Mouse (Mus musculus) kidney, postnatal 25 days (tissue): Measurements from ENCODE around the gene 4931406C07Rik.
"Not testable (repeated sequence)": the region's sequence is repeated elsewhere in the genome, so short reads cannot be mapped to it uniquely, and the experiment has no call there.

Source experiments
- DNase-seq, 2 experiments: peaks; one replicate each; pipeline ENCODE4 v3.0.0; 2021; ENCODE audit warnings: mixed read lengths in 2 of 2

The 4931406C07Rik gene

DNA sequence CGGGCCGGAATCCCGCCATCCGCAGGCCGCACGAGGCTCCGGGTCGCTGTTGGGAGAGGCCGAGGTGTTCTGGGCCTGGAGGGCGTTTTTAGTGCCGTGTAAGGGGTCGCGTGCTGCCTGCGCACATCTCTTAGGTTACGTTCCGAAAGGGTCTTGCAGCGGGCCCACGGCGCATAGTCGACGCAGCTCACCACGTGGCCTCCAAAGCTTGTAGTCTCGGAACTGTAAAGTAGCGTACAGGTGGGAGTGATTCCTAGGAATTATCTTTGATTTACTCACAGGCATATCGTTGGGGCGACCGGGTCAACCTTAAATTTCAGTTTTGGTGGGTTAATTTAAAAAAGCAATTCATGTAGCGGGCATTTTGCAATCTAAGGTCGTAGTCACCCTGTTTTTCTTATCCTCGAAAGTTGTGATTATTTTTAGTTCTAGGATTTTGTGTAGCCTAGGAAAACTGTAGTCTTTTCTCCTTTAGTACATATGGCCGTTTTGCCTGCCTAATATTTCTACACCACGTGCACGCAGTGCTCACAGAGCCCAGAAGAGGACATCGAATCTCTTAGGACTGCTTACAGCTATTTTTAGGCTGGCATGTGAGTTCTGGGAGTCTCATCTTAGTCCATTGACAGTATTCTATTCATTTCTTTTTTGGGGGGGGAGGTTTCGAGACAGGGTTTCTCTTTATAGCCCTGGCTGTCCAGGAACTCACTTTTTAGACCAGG lies at the start of gene 4931406C07Rik:
Gene 4931406C07Rik, minus strand, starts transcription at position 51 of the 722 bp plus-strand sequence.
- DNase-seq = no peak

DNA sequence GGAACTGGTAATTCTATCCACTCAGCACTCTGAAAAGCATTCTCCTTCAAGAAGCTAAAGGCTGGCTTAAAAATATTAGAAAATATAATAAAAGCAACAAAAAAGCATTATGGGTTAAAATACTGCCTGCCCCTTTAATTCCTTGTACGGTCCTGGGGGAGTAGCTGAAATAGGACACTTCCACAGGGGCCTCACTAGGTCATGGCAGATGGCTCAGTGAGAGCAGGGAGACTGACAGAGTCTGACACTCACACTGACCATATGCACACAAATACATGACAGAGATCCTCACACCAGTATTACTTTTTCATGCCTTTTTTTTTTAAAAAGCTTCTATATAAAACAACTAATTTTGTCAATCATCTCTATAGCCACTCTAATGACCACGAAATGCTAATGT lies 43.7 kb upstream of the 4931406C07Rik start:
- no peak for DNase-seq

DNA sequence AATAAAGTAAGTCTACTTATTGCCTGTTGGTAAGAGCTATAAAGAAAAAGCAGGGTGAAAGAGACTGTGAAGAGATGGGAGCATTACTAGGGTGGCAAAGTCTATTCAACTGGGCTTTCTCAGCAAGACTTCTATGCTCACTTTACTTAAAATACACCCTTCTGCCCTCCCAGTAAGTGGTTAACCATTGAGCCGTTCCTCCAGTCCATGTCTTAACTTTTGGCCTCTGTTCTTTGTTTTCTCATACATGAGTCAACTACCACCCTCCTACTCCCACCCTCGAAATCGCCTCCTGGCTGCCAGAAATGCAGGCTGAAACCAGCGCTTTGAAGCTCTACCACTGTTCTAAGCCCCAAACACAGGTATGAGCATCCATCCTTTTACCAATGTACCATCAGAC lies 31.5 kb upstream of the 4931406C07Rik start:
- peak; percentile 30 to 56 for DNase-seq

DNA sequence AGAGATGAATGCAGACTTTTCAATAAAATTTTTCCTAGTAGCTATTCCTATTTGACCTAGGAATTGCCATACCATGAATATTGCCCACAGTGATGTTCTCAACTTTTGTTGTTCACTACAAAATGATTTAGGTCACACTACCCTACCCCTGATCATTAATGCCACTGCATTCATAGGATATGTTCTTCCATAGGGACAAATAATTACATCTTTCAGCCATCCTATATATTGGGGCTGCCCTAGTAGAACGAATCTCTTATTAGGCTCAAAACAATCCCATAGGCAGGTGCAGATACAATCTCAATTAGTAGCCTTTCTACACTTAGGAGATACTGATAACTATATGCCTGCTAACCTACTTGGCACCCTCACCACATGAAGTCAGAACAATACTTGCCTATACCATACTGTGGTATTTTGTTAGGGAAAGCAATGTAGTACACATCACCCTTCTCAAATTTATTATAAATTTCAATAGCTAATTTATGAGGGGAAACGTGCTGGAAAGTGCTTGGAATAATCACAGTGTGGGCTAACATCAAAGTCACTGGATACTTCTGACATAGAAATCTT lies 12.0 kb upstream of the 4931406C07Rik start:
- no peak for DNase-seq

DNA sequence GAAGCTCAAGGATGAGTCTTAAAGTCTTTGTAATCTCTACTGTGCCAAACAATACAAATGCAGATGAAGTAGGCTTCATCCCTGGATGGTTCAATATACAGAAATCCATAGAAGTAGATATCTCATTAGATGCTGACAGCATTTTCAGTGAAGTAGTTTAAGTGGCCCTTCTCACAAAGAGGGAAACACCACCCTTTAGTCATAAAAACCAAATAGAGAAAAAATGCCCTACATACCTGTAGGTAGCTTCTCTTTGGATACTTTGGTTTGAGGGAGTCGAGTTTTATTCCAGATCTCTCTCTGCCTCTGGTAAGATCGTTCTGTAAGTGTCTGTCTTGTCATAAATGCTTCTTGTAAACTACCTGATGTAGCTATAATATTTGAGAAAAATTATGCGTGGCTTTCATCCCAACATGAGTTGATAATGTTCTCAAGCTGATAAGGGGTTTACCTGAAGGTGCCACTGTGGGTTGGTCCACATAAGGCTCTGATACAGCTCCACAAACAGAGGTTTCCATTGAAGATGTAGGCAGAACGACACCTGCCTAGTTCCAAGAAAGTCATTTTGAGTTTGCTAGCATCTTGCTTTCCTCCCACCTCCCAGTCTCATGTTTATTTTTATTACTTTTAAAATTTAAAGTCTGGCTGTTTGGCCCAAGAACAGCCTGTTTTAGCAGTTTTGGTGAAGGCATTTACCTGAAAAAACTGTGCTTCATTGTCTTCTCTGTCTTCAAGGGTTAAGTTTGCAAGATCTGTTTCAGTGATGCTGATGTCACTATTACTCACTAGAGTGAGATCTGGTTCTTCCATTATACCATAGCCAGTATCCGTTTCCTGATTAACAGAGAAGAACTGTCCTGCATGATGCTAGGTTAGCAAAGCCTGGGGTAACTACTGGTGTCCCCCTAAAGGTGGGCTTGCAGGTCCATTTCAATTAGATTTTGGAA lies 11.2 kb upstream of the 4931406C07Rik start:
- DNase-seq = no peak

DNA sequence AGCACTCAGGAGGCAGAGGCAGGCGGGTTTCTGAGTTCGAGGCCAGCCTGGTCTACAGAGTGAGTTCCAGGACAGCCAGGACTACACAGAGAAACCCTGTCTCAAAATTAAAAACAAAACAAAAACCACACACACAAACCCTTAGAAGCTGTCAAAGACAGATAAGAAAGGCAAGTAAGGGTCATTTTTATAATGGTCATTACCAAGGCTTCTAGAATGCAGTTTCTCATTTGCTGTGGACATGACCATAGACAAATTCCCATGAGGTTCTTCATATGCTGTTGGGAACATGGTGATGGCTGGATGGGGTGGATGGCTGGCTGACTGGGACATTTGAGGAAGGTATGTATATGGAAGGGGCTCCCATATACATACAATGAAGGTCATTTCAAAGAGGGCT lies 10.0 kb upstream of the 4931406C07Rik start:
- DNase-seq = not testable (repeated sequence)

DNA sequence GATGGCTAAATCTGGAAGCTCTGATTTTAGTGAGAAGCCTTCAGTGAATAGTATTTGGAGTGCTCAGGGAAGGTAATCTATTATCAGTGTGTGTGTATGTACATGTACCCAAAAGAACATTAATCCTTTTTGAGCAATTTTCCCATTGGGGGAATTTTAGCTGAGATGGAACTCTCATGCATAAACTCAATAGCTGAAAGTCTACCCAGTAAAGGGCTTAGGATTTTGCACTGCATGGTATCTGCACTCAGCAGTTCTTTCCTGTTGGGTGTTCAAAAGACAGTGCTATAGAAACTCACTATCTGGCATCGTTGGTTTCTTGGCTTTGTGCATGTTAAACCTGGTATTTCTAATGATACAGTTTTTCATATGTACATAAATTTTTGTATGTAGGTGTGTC lies 8.4 kb upstream of the 4931406C07Rik start:
- DNase-seq = no peak

DNA sequence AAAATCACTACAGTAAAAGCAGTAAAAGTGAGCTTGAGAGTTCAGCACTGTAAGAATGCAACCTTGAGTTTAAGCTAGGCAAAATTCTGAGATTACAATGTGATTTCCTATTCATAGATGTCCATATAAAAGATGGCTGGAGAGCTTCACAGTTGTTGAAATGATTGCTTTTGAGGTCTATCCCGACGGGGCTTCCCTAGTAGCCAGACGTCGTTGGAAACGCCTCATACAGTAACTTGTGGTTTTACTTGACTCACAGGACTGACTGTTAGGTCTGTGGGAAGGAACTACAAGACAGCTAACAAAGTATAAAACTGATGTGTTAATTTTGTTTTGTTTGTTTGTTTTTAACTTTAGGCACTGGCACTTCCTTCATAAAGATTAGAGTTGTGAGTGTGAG lies 7.4 kb upstream of the 4931406C07Rik start:
- no peak for DNase-seq

DNA sequence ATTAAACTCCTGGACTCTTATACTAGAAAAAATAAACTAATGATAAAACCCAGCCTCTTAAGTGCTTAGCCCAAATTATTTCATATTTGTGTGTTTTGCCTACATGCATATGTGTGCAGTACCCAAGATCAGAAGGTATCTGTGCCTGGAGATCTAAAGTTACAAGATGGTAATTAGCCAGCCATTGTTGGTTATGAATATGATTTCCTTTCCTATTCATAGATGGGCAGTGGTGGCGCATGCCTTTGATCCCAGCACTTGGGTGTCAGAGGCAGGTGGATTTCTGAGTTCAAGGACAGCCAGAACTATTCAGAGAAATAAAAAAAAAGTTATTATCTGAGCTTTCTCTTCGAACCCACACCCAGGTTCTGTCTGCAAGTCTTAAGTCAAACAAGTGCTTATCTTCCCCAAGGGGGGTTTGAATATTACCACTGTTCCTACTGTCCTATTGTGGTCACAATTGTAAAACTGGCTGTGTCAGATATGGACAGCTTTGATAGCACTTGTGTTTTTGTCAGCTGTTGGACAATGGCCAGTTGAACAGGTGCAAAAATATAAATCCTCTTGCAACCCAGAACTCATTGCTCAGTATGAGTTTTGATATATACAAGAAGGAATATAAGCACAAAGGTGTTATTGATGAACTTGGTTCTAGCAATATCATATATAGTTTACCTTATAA lies 5.9 kb upstream of the 4931406C07Rik start:
- no peak for DNase-seq

DNA sequence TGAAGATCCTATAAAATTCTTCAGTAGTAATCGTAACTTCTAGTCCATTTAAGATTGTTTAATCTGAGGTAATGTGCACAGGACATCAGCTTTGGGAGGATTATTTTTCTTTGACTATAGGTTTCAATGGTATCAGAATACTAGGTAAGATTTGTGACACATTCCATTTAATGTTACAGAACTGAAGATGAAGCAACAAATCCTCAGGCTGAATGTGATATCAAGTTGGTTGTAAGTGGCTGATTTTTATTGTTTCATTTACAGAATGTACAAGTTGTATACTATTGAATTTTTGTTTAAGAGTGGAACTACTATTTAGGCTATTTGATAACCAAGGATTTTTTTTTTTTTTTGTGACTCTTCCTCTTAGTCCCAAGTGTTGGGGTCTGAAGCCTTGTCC lies 3.9 kb upstream of the 4931406C07Rik start:
- DNase-seq = no peak

DNA sequence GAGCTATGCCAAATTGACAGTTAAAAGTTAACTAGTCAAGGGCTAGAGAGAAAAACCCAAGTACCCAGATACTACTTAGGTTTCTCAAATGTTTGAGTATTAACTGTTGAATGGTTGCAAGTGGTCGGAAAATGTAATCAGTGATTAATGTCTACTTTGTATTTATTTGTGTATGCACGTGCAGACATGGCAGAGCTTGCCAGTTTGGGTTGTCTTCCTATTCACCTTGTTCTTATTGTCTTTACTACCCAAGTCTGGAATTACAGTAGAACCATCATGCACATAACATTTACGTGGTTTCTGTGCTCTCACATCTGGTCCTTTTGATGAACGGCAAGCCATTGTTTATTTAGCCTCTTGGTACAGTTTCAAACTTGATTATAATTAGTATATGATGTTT lies 3.2 kb upstream of the 4931406C07Rik start:
- DNase-seq = no peak

DNA sequence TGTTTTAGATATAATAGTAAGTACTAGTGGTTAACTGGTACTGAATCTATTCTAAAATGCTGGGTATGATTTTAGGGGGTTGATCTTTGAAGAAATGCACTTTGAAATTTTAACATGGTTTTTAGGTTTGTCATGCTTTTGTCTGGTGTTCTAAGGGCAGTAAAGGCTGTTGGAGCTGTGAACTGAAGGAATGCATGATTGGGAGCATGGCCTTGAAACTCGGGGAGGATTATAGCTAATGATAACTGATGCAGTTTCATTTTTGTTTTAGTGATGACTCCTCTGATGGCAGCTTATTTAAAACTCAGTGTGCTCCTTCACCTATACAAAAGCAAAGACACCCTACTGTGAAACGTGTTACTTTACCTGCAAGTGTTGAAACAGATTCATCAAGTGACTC lies 2.0 kb upstream of the 4931406C07Rik start:
- no peak for DNase-seq

DNA sequence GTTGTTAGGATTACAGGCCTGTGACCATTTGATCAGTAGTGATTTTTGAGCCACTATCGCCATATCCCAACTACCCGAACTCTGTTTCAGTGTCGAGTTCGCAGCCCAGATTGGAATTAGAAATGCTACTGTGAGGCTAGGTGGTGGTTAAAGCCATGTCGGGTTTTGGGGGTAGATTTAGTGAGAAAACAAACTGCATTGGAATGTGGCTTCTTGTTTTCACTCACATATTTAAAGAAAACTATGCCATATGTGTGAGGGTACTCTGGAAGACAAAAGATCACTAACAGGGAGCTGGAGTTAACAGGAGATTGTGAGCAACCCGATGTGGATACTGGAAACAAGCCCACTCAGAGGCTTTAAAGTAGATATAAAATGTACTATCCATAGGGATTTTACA lies 1.0 kb upstream of the 4931406C07Rik start:
- no peak for DNase-seq

DNA sequence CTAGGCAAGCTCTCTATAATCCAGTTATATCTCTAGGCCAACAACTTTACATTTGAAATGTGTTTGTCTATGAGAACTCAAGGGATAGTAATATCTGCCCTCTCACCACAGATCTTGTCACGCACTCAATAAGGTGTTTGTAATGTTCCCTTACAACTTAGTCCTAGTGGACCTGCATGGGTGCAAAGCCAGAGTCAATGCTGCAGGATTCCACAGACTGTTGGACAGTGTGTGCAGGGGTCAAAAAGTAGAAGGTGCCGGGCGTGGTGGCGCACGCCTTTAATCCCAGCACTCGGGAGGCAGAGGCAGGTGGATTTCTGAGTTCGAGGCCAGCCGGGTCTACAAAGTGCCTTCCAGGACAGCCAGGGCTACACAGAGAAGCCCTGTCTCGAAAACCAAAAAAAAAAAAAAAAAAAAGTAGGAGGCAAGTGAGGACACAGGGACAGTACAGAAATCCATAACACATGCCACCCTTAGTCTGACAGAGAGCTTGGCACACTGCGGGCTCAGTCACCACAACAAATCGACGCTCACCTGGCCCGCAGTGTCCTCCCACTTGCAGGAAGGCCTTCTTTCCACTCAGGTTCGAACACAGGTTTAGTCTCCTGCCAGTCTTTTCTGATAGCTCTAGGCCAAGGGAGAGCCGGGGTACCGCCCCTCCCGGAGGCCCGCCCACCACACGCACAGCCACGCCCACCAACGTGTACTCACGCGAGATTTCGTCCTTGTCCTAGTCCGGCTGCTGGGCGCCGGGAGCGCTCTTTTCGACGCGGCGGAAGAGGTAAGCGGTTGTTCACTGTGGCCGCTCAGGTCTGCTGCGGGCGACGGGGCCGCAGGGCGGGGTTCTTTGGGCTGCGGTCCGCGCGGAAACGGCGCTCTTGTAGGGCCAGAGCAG lies 498 bp downstream of the 4931406C07Rik start, which contains the start of gene Taf1d:
Gene Taf1d, plus strand, starts transcription at position 712 of the 895 bp plus-strand sequence.
- peak; percentile 97 to 99 for DNase-seq

DNA sequence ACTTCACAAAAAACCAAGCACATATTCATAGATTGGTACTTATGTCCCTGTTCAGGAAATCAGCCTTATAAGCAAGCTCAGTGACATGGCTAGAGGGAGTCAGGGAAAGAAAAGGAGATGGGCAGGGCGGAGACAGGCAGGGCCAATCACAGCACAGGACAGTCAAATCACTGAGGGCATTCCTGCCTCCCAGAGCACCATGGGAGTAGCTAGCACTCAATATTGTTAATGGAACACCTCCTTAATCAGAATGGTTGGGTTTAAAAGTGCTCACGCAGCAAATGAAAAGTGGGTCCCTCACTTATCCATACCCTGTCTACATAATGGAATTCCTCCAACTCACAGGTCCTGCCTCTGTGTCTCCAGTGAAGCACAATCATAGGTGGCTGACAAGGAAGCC lies 3.4 kb downstream of the 4931406C07Rik start:
- DNase-seq = peak; percentile 65 to 90

DNA sequence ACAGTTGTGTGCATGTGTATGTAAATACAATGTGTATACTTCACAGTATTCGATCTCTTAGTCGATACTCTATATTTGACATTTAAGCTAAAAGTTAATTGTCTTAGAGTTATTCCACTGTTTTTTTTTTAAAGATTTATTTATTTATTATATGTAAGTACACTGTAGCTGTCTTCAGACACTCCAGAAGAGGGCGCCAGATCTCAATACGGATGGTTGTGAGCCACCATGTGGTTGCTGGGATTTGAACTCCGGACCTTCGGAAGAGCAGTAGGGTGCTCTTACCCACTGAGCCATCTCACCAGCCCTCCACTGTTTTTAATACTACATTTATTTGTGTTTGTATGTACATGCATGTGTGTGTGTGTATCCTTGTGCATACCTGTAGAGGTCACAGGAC lies 4.2 kb downstream of the 4931406C07Rik start:
- DNase-seq = not testable (repeated sequence)

DNA sequence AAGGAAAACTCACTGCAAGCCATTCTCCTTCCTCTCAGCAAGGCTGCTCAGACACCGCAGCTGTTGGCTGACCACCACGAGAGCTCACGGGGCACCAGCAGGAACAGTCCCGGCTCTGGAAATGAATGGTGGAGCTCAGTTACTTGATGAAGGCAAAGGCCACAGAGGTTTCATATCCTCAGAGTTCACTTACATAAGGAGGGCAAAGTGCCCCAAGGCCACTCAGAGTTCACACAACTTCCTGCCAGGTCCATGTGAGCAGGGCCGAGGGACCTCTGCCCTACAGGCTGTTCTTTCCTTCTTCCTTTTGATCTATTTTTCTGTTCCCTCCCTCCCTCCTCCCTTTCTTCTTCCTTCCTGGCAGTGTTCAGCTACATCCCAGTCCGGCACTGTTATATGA lies 4.8 kb downstream of the 4931406C07Rik start:
- peak; percentile 78 to 94 for DNase-seq

DNA sequence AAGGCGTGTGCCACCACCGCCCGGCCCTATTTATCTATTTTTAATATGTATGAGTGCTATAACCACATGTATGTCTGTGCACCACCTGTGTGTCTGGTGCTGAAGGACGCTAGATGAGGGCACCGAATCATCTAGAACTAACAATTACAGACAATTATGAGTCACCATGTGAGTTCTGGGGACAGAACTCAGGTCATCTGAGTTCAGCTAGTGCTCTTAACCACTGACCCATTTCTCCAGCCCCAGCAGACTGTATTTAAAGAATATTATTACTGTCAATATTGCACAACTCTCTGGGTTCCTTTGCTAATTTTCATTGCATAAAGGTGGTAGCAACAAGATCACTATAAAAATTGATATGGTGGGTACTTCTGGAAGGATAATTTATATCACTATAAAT lies 6.2 kb downstream of the 4931406C07Rik start:
- DNase-seq = no peak

DNA sequence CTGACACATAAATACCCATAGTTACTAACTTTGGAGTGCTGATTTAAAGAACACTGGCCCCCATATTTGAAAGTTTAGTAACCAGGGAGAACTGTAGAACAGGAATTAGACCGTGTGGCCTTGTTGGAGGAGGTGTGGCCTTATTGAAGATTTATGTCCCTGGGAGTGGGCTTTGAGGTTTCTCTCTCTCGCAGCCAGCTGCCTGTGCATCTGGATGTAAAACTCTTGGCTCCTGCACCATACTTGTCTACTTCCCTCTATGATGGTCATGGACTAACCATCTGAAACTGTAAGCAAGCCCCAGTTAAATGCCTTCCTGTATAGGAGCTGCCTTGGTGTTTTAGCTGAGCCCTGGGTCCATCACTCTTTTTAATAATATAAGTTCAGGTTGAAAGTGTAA lies 7.8 kb downstream of the 4931406C07Rik start:
- no peak for DNase-seq

DNA sequence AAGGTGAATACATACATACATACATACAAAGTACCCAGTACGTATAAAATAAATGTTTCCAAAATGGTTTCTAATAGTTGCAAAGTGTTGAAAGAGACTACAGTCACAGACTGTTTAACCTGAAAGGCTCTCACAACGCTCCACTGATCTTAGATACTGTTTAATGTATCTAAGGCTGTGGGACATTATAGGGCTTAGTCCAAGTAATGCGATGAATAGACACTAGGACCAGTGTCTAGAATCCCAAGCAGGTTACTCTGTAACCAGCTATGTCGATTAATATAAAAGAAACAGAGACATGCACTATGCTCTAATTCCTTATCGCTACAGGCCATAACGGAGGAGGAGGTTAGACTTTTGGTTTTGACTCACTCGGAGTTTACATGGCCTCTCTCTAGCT lies 9.1 kb downstream of the 4931406C07Rik start:
- no peak for DNase-seq

DNA sequence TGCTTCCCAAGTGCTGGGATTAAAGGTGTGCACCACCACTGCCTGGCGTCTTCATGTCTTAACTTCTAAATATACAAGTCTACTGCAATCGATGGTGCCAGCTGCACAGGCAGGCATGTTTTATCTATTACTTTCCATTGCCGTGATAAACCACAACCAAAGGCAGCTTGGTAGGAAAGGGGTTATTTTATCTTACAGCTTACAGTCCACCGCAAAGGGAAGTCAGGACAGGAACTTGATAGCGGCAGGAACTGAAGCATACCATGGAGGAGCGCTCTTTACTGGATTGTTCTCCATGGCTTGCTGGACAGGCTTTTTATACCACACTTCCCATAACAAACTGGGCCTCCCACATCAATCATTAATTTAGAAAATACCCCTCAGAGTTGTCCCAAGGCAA lies 17.0 kb downstream of the 4931406C07Rik start:
- no peak for DNase-seq

DNA sequence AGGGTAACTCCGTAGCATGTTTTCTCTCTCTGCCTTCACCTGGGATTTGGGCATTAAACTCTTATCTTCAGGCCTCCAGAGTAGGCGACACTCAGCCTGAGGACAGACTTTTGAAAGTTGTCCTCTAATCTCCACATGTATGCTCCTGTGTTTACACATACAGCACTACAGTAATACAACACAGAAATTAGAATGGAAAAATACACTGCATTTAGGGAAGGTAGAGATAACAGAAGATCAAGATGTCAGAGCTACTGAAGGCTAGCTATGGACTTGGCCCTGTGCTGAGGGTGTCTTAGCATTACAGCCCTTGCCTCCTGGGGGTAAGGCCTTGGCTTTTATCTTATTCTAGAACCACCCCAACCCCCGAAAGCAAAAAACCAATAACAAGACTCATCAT lies 17.8 kb downstream of the 4931406C07Rik start:
- DNase-seq = no peak
